Mouse (Mus musculus) cerebellum, postnatal 36 days (tissue): ENCODE measurements around the gene Asb2.

ENCODE experiments used
- DNase-seq, 2 experiments: peaks; one replicate each; pipeline ENCODE4 v3.0.0; 2021 to 2022; ENCODE audit warnings: mixed read lengths in 2 of 2

Asb2 gene

DNA sequence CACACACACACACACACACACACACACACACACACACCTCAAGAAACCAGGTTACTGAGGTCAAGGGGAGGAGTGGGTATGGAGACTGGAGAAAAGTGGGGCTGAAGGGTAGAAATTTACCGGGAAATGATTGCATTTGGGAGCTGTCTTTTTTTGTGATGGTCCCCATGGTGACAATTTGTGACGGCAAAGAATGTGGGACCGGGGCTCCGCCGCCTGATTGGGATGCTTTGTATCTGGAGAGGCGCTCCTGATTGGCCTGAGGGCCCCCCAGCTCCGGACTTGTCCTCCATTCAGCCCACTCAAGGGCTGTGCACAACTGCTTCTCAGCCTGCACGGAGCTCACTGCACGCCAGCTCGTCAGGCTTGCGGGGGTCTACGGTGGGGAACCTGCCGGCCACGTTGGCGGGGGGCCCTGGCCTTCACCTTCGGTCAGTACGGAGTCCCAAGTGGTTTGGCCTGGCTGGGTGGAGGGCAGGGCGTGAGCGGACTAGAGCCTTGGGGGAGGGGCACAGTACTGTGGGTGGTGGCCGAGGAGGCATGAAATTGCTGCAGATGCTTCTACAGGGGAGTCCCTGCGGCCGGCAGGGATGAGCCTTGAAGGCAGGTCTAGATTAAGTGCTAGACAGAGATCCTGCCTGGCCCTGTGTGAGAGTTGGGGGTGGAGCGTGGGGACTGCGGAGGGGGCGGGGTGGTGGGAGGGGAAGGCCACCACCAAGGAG lies 41.0 kb downstream of the Asb2 start:
- DNase-seq, result no peak

DNA sequence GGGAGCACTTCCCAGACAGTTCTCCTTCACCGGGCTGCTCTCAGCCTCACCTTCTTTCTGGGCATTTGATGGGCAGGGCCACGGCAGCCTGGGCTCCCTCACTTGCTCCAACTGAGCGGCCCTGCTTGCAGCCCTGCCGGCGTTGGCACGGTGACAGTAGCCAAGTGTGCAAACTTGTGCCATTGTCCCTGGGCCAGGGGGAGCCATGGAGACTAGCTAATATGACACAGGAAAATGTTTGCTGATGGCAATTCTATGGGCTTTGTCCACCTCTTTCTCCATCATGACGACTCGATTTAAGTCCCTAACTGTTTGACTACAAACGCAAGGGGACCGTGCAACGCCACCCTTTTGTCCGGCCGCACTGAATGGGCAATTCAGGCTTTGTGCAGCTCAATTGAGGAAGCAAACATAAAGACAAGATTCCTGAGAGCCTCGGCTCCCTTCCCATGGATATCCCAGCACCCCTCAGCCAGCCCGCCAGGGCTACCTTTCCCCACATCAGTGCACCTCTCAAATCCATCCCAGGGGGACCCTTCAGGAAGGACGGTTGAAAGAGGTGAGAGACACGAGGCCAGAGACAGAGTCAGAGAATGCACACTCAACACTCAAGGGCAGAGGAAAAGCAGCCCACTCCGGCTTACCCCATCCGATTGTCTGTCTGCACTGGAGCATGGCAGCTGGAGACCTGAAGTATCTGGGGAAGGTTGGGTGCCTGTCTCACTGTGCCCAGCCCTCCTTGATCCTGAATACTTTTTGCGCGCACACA lies 41.7 kb downstream of the Asb2 start:
- DNase-seq, result peak; percentile 35 to 56

- DNase-seq, result no peak
These were observed 42.5 kb downstream of the Asb2 start for GRCm38 (mm10) chr12:103313274-103313673.

GRCm38 (mm10) chr12:103311921-103312320 lies 43.9 kb downstream of the Asb2 start:
- DNase-seq, result no peak

DNA sequence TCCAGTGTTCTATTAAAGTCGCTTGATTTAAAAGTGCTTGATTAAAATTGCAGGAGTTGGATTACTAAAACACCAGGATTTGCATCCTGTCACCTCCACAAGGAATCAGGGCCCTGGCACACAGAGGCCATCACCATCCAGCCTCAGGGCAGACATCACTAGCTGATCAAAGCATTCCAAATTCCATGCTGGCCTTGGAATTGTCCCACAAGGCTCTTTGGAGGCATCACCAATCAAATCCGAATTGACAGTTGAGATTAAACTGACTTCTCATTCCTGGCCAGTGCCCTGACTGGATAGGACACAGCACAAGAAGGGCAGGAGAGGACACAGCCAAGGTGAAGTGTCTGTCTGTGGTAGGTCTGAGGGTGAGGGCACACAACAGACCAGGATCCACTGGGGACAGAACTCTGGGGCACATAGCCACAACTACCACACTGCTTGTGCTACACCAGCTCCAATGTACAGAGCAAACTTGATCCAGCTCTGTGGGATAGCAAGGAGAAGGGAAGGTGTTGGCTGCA lies 45.0 kb downstream of the Asb2 start, which contains the start of gene Fam181a:
Gene Fam181a (plus strand): TSS at position 232 of the 524 bp plus-strand sequence.
- DNase-seq, result no peak

DNA sequence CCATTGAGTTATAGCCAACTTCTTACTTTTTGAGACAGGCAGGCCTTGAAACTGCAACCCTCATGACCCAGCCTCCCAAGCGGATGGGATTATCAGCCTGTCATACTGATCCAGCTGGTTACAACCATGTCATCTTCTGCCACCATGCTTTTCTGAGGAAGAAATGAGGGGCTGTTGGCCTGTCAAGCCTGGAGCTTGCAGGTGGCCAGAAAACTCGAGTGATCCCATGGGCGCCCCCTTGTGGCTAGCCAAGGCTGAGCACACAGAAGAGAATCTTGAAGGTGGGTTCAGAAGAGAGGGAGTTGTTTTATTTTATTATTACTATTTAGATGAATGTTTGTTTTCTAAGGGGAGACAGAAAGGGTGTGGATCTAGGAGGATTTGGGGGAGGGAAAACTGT lies 49.1 kb downstream of the Asb2 start:
- peak in 1 of 2 experiments; percentile 41 for DNase-seq

DNA sequence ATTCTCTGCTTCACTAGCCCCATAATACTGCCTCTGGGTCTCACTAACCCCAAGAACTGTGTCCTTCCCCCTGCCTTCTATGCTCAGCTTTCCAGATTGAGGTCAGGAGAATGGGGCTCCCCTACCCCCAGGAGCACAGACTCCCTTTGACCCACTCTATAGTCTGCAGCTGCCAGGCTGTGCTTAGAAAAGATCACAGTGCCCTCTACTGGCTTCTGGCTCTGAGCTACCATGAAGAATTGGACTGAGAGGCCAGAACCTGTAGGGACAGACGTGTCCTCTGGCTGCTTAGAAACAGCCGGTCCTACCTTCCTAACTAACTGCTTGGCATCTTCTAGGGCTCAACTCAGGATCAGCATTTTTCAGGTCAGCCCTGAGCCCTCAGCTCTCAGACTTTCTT lies 49.6 kb downstream of the Asb2 start:
- DNase-seq, result peak in 1 of 2 experiments; percentile 30

DNA sequence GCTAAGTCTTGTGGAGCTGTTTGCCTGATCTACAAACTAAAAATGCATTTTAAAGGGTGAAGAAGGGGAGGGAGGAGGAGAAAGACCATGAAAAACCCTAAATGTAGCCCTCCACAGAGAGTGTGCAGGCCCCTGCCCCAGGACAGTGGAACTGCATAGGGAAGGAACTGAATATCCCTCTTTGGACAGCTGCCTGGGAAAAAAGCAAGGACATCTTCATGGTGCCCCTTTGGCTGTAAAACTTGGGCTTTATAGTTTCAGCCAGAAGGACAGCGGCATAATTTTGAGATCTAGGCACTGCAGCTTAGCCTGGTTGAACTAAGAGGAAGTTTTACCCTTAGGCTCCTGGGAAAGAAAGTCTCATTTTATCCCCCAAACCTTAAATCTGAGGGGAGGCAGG lies 52.8 kb downstream of the Asb2 start:
- DNase-seq, result no peak

GRCm38 (mm10) chr12:103301645-103302044 lies 54.2 kb downstream of the Asb2 start:
- peak; percentile 67 to 73 for DNase-seq

- DNase-seq, result no peak
These were observed 55.3 kb downstream of the Asb2 start for GRCm38 (mm10) chr12:103300493-103300892.

DNA sequence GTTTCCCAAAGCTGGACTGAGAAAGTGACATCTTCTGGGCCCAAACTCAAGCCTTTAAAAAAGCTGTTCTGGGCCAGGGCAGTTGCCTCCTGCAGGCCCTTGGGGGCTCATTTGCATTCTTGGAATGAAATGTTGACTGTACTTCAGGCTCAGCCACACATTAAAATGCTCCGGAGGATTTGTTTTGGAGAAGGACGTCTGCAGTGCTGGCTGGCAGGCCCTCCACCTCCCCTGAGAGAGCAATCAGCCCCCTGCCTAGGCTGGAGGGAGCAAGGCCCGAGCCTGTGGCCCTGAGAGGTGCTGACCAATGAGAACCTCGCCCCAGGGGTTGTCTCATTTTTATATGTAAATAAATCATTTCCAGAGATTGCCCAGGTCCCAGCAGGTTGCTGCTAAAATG lies 59.5 kb downstream of the Asb2 start:
- DNase-seq, result no peak

GRCm38 (mm10) chr12:103292366-103292765 lies 63.4 kb downstream of the Asb2 start:
- DNase-seq, result no peak

- DNase-seq, result no peak
These were observed 68.5 kb downstream of the Asb2 start for GRCm38 (mm10) chr12:103287276-103287675.

- no peak for DNase-seq
These were observed 72.4 kb downstream of the Asb2 start for GRCm38 (mm10) chr12:103283411-103283810.

- DNase-seq, result no peak
These were observed 72.9 kb downstream of the Asb2 start for GRCm38 (mm10) chr12:103282936-103283335.

GRCm38 (mm10) chr12:103281912-103282311 lies 73.9 kb downstream of the Asb2 start:
- DNase-seq, result no peak

GRCm38 (mm10) chr12:103281491-103281890 lies 74.3 kb downstream of the Asb2 start:
- no peak for DNase-seq

DNA sequence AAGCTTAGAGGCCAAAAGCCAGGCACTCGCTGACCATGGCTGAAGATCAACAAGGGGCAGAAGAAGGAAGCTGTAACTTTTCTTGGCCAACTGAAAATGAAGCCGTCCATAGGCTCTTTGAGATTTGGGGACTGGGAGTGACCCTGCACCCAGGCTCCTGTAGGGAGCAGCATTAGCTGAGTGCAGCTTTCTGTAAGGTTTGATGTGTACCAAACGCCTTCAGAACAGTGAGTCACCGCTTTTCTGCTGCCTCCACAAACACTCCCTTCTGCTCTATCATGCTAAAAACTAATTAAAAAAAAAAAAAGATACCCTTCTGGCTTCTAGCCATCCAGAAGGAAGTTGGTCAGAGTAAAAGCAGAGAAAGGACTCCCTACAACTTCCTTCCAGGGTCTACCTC lies 79.4 kb downstream of the Asb2 start:
- no peak for DNase-seq

DNA sequence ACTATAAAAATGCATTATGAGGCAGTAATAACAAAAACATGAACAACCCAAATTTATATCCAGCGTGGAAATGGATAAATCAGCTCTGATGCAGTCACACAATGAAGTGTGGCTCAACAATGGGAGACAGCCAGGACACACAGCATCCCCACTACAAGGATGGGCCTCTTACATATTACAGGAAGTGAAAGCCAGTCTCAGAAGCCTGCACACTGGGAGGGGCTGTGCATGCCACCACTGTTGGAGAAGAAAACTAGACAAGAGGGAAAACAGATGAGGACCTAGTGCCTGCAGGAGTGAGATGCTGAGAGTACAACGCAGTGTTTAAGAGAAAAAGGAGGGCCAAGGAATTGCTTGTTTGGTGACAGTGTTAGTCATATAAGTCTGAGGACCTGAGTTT lies 82.1 kb downstream of the Asb2 start:
- DNase-seq, result no peak

DNA sequence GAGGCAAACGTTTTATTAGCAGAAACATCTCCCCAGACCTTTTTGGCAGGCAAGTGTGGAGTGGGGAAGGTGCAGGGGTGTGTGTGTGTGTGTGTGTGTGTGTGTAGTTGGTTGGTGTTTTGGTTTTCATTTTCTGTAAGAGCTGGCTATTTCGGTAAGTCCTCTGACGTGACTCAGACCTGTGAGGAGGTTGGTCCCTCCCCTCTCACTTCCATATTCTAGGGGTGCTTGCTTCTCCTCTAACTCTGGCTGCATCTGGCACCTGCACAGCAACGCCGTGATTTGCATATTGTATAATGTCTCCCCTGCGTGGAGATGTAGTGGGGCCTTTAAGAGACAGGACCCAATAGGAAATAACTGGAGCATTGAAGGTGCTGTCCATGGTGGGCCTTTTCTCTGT lies 82.8 kb downstream of the Asb2 start:
- no peak for DNase-seq

GRCm38 (mm10) chr12:103272176-103272575 lies 83.6 kb downstream of the Asb2 start:
- DNase-seq, result no peak
